25 mouse cellular contexts compared by ENCODE assay signal in genomic region chr1:34761870-34762269, GRCm38 (mm10).
"Had no signal": no experiment of that assay in that cellular context is flagged by ENCODE, and none has a peak within 500 bp of the region (broad histone marks: within the 10 kb centered on the region; RNA-seq: fewer than 3 reads in every experiment).

No protein-coding gene starts in this region.

- H3K9ac ChIP-seq: forebrain, postnatal 0 days; heart, embryonic 13.5 days; heart, embryonic 15.5 days; hindbrain, embryonic 13.5 days; hindbrain, embryonic 15.5 days; limb, embryonic 13.5 days; limb, embryonic 15.5 days; liver, embryonic 12.5 days; liver, embryonic 14.5 days had no signal

- H3K4me1 ChIP-seq: heart, embryonic 13.5 days; heart, embryonic 15.5 days; hindbrain, embryonic 13.5 days; hindbrain, embryonic 15.5 days; limb, embryonic 13.5 days; limb, embryonic 15.5 days; liver, embryonic 12.5 days had no signal

- H3K9me3 ChIP-seq: heart, embryonic 13.5 days; heart, embryonic 15.5 days; hindbrain, embryonic 13.5 days; hindbrain, embryonic 15.5 days; limb, embryonic 13.5 days; limb, embryonic 15.5 days; liver, embryonic 12.5 days had no signal

- H3K36me3 ChIP-seq: heart, embryonic 13.5 days; heart, embryonic 15.5 days; hindbrain, embryonic 13.5 days; hindbrain, embryonic 15.5 days; limb, embryonic 13.5 days; limb, embryonic 15.5 days; liver, embryonic 12.5 days had no signal

- H3K27me3 ChIP-seq: heart, embryonic 13.5 days; heart, embryonic 15.5 days; hindbrain, embryonic 13.5 days; hindbrain, embryonic 15.5 days; limb, embryonic 13.5 days; limb, embryonic 15.5 days had no signal

- ATAC-seq: forebrain, postnatal 0 days; hindbrain, postnatal 0 days; liver, embryonic 12.5 days had no signal

- DNase-seq: forebrain, postnatal 0 days; gastrocnemius, adult 2 months; gastrocnemius, postnatal 10 days; gastrocnemius, postnatal 36 days; heart, adult 18-20 months; heart, postnatal 14 days; heart, postnatal 36 days; kidney, adult 18-20 months; kidney, adult 8-10 months; kidney, postnatal 14 days; kidney, postnatal 36 days; layer of hippocampus, adult 9-11 months; layer of hippocampus, postnatal 36 days; left cerebral cortex, postnatal 4 days had no signal

- H3K4me2 ChIP-seq: heart, embryonic 11.5 days; heart, embryonic 13.5 days; heart, embryonic 15.5 days; hindbrain, embryonic 13.5 days; hindbrain, embryonic 15.5 days; limb, embryonic 13.5 days; limb, embryonic 15.5 days; liver, embryonic 12.5 days had no signal

- H3K27ac ChIP-seq: gastrocnemius, adult 2 months; heart, embryonic 13.5 days; heart, embryonic 15.5 days; hindbrain, embryonic 13.5 days; hindbrain, embryonic 15.5 days; hindbrain, postnatal 0 days; kidney, postnatal 0 days; limb, embryonic 13.5 days; limb, embryonic 15.5 days; liver, embryonic 12.5 days; liver, embryonic 14.5 days had no signal

- H3K4me3 ChIP-seq: gastrocnemius, adult 2 months; heart, embryonic 13.5 days; heart, embryonic 15.5 days; hindbrain, embryonic 13.5 days; hindbrain, embryonic 15.5 days; limb, embryonic 13.5 days; limb, embryonic 15.5 days; liver, embryonic 12.5 days had no signal
